Mouse (Mus musculus) layer of hippocampus, postnatal 25 days (tissue): Measurements from ENCODE around the gene Lhx4. TPM values are rescaled to one million over a fixed set of nuclear protein-coding genes. Genes with fewer than 3 reads are reported as not detected.

Source experiments
- DNase-seq, 2 experiments: peaks; one replicate each; pipeline ENCODE4 v3.0.0; 2022; ENCODE audit warnings: mixed read lengths in 2 of 2, low spot score in 1 of 2; ENCODE audit errors: extremely low spot score in 1 of 2
- total RNA-seq, 2 experiments: library from RNA; stranded (reverse); gene quantifications; 2 replicates each; pipeline ENCODE4 v1.2.3; 2021

Lhx4 gene
- total RNA-seq, 2 experiments from 2014 or later, result 0.07 TPM; not detected in 1

DNA sequence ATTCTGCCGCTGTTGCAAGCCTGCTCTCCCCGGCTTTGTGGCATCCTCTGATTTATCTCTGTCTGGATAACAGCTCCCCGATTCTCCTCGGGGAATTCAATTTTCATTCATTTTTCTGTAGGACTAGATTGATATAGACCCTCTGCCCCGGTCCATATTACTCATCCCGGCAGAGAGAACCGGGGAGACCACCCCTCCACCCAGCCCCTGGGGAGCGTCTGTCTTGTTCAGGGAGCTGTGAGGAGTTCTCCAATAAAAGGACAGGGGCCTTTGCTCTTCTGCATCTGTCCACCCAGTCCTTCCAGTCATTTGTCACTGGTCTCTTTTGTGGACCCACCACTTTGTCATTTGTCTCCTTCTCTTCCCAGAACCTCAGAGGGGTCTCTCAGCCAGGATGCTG, 4.5 kb downstream of the Lhx4 start:
- no peak for DNase-seq

GRCm38 (mm10) chr1:155742411-155743363, 8.8 kb downstream of the Lhx4 start:
- DNase-seq, result no peak

GRCm38 (mm10) chr1:155741988-155742387, 9.5 kb downstream of the Lhx4 start:
- no peak for DNase-seq

DNA sequence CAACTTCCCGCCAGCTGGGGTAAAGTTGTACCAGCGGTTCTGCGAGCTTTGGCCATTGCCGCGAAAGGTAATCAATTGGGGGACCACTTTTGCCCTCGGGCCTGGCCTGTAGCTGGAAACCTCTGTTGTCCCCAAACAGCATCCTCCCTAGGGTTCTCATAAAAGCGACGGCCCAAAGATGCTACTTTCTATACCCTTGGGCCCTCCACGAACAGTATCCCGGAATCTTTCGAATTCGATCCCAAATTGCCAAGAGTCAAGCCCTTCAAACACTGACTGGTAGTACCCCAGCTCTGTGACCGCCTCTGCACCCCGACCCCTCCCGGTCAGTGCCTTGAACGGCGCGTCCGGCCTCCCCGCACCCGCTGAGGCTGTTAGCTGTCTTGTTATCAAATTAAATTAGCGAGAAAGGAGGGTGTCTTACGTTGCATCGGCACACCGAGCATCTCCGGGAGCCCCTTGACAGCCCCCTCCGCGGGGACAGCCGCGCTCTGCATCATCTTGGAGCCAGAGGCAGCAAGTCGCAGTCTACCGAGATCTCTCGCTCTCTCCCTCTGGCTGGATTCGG, 10.0 kb downstream of the Lhx4 start:
- no peak for DNase-seq

DNA sequence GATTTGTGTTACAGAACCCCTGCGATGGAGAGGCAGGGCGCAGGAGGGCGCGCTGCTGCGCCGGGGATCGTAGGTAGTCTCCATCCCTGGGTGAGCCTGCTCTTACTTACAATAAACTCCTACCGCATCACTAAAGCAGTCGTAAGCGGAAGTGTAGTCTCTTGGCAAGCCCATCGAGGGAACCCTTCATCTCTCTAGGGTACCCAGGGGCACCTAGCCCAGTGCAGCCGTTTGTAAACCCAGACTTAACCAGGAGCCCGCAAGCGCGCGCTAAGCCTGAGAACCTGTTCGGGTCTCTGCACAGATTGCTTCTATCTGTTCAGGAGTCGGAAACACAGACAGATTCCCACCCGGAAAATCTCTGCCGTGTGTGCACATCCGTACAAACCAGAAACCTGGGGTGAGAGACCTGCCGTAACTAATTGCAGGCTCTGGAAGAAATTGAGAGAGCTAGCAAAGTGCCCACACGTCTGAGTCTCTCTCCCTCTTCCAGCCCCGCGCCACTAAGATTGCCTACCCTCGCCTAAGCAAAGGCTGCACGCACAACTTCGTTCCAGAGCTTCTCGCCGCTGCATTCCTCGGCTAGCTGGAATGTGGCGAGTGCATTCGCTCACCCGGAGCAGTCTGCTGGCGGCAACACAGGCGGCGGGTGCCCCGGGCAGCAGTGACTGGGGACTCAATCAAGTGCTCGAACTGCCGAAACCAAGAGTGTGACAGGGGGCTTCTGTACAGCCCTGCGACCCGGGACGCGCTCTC, 10.7 kb downstream of the Lhx4 start:
- peak in 1 of 2 experiments; percentile 23 for DNase-seq

DNA sequence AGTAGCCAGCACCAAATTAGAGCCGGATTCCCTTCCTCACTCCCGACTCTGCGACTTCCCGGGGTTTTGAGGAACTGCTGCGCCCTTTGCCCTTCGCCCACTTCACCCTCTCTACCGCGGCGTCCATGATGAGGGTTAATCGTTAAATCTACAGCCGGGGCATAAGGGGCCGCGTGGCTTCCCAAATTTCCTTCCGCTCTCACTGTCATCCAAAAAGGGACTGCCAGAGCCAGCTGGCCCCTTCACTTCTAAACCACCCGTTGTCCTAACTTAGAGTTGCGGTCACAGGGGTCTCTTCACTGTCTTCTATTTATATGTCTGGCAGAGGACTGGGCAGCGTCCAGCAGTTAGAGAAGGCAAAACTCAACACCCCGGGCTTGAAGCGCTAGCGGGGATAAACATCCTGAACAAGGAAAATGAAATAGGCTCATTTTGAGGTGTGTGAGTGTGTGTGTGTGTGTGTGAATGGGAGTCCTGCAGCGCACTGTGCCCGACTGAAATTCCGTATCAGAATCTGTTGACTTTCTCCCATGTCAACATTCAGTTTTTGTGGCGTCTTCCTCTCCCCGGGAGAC, 13.6 kb downstream of the Lhx4 start:
- no peak for DNase-seq

GRCm38 (mm10) chr1:155737017-155737808, 14.3 kb downstream of the Lhx4 start:
- DNase-seq, result no peak

DNA sequence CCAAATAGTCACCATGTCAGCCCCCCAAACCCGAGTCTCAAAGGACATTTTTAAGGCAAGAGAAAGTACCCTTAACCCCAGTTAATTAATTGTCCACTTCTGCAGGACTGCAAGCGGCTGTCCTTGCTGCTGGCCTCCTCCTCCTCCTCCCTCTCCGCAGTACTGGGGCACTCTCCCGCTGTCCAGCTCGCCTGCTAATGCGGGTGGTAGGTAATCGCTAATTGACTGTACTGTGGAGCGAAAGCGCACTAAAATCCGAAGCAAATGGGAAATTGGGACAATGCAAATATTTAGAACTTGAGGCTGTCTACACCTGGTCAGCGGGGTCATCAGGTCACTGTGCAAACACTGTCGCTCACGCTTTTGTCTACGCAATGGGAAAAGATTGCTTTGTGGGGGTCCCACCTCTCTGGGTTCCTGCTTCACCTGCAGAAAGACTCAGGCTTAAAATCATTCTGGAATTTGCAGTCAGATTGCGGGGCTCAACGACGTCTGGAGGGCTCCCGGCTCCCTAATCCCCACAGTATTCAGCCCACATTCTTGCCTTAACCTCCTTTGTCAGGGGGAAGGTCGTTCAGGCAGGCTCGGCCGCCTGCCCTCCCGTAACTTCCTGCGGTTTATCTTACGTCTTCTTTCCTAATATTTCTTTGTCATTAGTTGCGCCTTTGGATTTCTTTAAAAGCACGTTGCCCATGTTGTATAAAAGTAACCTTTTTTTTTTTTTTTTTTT, 15.2 kb downstream of the Lhx4 start:
- no peak for DNase-seq

GRCm38 (mm10) chr1:155731156-155731555, 20.3 kb downstream of the Lhx4 start:
- DNase-seq, result no peak

DNA sequence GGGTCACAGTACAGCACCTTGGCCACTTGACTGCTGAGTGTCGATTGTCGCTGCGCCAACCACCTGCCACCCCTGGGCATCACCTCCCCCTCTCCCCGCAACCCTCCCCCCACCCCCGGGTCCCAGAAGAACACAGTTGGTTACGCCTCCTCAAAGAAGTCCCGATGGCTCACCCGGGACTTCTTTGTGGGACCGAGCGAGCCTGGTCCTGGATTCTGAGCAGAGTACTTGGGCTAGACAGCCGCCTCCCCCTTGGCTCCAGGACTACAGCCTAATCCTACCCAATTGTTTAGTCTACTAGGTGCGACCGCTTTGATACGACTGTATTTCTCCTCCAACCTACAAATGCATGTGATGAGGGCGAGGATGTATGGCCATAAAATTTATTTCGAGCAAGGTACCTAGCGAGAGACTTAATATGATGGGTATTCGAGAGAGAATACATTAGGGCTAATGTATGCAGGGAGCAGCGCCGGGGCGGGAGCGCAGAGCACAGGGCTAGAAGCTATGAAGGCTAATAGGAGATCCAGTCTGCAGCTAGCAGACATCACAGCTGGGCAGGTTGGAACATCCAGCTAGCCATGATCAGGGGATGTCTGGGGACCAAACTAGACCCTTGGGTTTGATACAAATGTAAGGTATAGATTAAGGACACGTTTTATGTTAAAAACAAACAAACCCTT, 22.2 kb downstream of the Lhx4 start:
- no peak for DNase-seq

DNA sequence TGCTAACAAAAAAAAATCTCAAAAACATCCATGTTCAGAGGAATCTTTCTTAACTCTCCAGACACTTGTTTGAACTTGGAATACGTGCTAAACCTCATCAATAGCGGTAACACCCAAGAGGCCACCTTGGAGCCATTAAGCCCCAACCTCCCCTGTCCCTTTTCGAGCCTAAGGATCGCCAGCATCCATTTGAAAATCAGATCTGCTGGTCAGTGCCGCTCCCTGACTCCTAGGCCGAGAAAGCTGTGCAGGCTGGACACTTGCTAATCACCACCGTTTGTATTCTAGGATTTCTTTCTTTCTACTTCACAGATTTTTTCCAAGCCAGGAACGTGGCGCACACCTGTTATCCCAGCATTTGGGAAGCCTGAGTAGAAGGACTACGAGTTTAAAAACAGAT, 23.7 kb downstream of the Lhx4 start:
- no peak for DNase-seq

GRCm38 (mm10) chr1:155725876-155726275, 25.6 kb downstream of the Lhx4 start:
- no peak for DNase-seq

- no peak for DNase-seq
These were observed 27.2 kb downstream of the Lhx4 start for GRCm38 (mm10) chr1:155724301-155724700.

DNA sequence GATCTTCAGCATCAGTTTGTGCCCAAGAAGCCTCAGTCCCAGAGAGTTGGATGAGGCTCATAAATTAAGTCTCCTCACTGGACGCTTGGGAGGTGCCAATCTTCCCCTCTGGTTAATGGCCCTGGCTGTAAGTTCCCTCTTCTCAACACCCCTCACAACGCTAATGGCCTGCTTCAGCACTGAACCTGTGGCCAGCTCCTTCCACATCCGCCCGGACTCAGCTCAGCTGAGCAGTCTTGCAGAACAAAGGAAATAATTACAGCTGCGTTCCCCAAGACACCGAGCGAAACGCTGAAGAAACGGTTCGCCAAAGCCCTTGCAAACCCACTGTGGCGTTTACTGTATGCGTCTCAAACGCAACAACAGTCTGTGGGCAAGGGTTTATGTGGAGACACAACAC, 29.3 kb downstream of the Lhx4 start:
- DNase-seq, result no peak

DNA sequence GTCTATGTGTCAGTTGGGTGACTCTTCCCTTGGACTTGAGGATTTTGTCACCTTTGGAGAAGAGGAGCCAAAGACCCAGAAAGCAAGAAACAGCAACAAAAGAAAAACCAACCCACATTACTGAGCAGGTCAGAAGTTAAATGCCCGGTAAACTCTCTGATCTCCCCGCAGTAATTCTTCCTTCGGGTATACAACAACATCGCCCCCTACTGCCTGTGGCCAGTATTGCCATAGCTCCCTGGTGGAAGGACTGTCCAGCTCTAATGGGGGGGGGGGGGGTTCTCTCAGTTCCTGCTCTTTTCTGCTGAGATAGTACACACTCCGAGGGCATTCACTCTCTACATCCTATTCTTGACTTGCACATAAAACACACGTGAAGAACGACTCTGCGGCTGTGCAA, 30.0 kb downstream of the Lhx4 start:
- peak; percentile 45 to 87 for DNase-seq

- DNase-seq, result no peak
These were observed 31.5 kb downstream of the Lhx4 start for GRCm38 (mm10) chr1:155720006-155720405.

GRCm38 (mm10) chr1:155718851-155719250, 32.6 kb downstream of the Lhx4 start:
- no peak for DNase-seq

DNA sequence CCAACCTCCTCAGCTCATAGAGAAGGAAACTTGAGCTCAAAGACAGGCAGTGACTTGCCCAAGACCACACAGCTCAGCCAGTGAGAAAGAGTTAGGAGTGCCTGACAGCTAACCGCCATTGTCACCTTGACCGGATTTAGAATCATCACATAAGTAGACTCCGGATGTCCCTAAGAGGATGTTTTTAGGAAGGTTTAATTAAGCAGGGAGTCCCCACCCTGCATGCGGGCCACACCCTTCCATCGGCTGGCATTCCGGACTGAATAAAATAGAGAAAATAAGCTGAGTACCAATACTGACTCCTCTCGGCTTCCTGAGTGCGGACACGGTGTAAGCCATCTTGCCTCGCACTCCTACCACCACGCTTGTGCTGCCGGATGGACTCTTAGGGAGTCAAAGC, 34.2 kb downstream of the Lhx4 start:
- no peak for DNase-seq

- DNase-seq, result no peak
These were observed 36.1 kb downstream of the Lhx4 start for GRCm38 (mm10) chr1:155715366-155715765.
